Mouse (Mus musculus): ENCODE data around the gene Traf1. TPM values are rescaled to one million over a fixed set of nuclear protein-coding genes. Genes with fewer than 3 reads are reported as not detected.

Traf1 gene
- polyA plus RNA-seq, 1 experiment from 2014 or later = 3.8 TPM

- Histone ChIP-seq H3K4me2 (no peak overlapping the region), H3K9ac (no peak overlapping the region), H3K9me3 (no peaks in the 10 kb centered on the region), H3K4me3 (no peak overlapping the region), H3K36me3 (replicated peaks) (no peaks in the 10 kb centered on the region), H3K27ac (no peak overlapping the region), H3K27me3 (replicated peaks) (no peaks in the 10 kb centered on the region), H3K4me1 (no peaks in the 10 kb centered on the region)
- ATAC-seq (replicated peaks) = no peak
Measured at GRCm38 (mm10) chr2:34951469-34951868, 10.1 kb downstream of the Traf1 start.

GRCm38 (mm10) chr2:34948622-34949021 is 12.9 kb downstream of the Traf1 start:
- no peaks in the 10 kb centered on the region for H3K27me3 ChIP-seq (replicated peaks)
- no peak overlapping the region for H3K4me2 ChIP-seq
- no peak for ATAC-seq (replicated peaks)
- no peak overlapping the region for H3K9ac ChIP-seq
- H3K4me1 ChIP-seq = no peaks in the 10 kb centered on the region
- H3K36me3 ChIP-seq (replicated peaks) = no peaks in the 10 kb centered on the region
- no peak overlapping the region for H3K27ac ChIP-seq
- H3K9me3 ChIP-seq = no peaks in the 10 kb centered on the region
- H3K4me3 ChIP-seq = no peak overlapping the region
- WGBS = 46% methylated on average over 2 of the region's 2 CpGs

- no peak for ATAC-seq (replicated peaks)
- H3K4me1 ChIP-seq = no peaks in the 10 kb centered on the region
- H3K4me3 ChIP-seq = no peak overlapping the region
- no peak overlapping the region for H3K4me2 ChIP-seq
- WGBS = 45% methylated on average over 4 of the region's 4 CpGs
- H3K27ac ChIP-seq = no peak overlapping the region
- H3K9ac ChIP-seq = no peak overlapping the region
- H3K9me3 ChIP-seq = no peaks in the 10 kb centered on the region
- H3K36me3 ChIP-seq (replicated peaks) = no peaks in the 10 kb centered on the region
- no peaks in the 10 kb centered on the region for H3K27me3 ChIP-seq (replicated peaks)
Measured at GRCm38 (mm10) chr2:34946046-34946445, 15.5 kb downstream of the Traf1 start.

GRCm38 (mm10) chr2:34945580-34945979 is 16.0 kb downstream of the Traf1 start:
- 86% methylated on average over 4 of the region's 4 CpGs for WGBS
- H3K4me1 ChIP-seq = no peaks in the 10 kb centered on the region
- H3K36me3 ChIP-seq (replicated peaks) = no peaks in the 10 kb centered on the region
- H3K27ac ChIP-seq = no peak overlapping the region
- no peaks in the 10 kb centered on the region for H3K27me3 ChIP-seq (replicated peaks)
- ATAC-seq (replicated peaks) = no peak
- H3K9me3 ChIP-seq = no peaks in the 10 kb centered on the region
- H3K4me3 ChIP-seq = no peak overlapping the region
- H3K9ac ChIP-seq = no peak overlapping the region
- no peak overlapping the region for H3K4me2 ChIP-seq

GRCm38 (mm10) chr2:34944761-34945160 is 16.8 kb downstream of the Traf1 start:
- no peak overlapping the region for H3K4me2 ChIP-seq
- no peaks in the 10 kb centered on the region for H3K9me3 ChIP-seq
- no peak overlapping the region for H3K9ac ChIP-seq
- H3K4me3 ChIP-seq = no peak overlapping the region
- H3K27me3 ChIP-seq (replicated peaks) = no peaks in the 10 kb centered on the region
- WGBS = 29% methylated on average over 8 of the region's 8 CpGs
- ATAC-seq (replicated peaks) = no peak
- no peaks in the 10 kb centered on the region for H3K36me3 ChIP-seq (replicated peaks)
- H3K4me1 ChIP-seq = no peaks in the 10 kb centered on the region
- no peak overlapping the region for H3K27ac ChIP-seq

GRCm38 (mm10) chr2:34943556-34944120 is 17.9 kb downstream of the Traf1 start:
- H3K4me3 ChIP-seq = no peak overlapping the region
- H3K36me3 ChIP-seq (replicated peaks) = no peaks in the 10 kb centered on the region
- no peaks in the 10 kb centered on the region for H3K27me3 ChIP-seq (replicated peaks)
- H3K27ac ChIP-seq = no peak overlapping the region
- 82% methylated on average over 13 of the region's 13 CpGs for WGBS
- no peak overlapping the region for H3K4me2 ChIP-seq
- H3K9ac ChIP-seq = no peak overlapping the region
- no peaks in the 10 kb centered on the region for H3K9me3 ChIP-seq
- ATAC-seq (replicated peaks) = no peak
- H3K4me1 ChIP-seq = no peaks in the 10 kb centered on the region

GRCm38 (mm10) chr2:34941061-34941675 is 20.4 kb downstream of the Traf1 start:
- Histone ChIP-seq H3K36me3 (replicated peaks) (no peaks in the 10 kb centered on the region), H3K4me1 (no peaks in the 10 kb centered on the region), H3K4me3 (no peak overlapping the region), H3K9ac (no peak overlapping the region), H3K27ac (no peak overlapping the region), H3K4me2 (no peak overlapping the region), H3K27me3 (replicated peaks) (no peaks in the 10 kb centered on the region), H3K9me3 (no peaks in the 10 kb centered on the region)
- no peak for ATAC-seq (replicated peaks)
- 74% methylated on average over 11 of the region's 11 CpGs for WGBS

- no peak overlapping the region for H3K27ac ChIP-seq
- 74% methylated on average over 5 of the region's 5 CpGs for WGBS
- H3K36me3 ChIP-seq (replicated peaks) = no peaks in the 10 kb centered on the region
- no peaks in the 10 kb centered on the region for H3K9me3 ChIP-seq
- H3K4me2 ChIP-seq = no peak overlapping the region
- no peak overlapping the region for H3K4me3 ChIP-seq
- H3K27me3 ChIP-seq (replicated peaks) = no peaks in the 10 kb centered on the region
- no peak for ATAC-seq (replicated peaks)
- no peaks in the 10 kb centered on the region for H3K4me1 ChIP-seq
- H3K9ac ChIP-seq = no peak overlapping the region
Measured at GRCm38 (mm10) chr2:34940246-34940645, 21.3 kb downstream of the Traf1 start.

GRCm38 (mm10) chr2:34938269-34939208 is 23.0 kb downstream of the Traf1 start:
- WGBS = 82% methylated on average over 8 of the region's 8 CpGs
- Histone ChIP-seq H3K36me3 (replicated peaks) (no peaks in the 10 kb centered on the region), H3K9ac (no peak overlapping the region), H3K27ac (no peak overlapping the region), H3K4me3 (no peak overlapping the region), H3K27me3 (replicated peaks) (no peaks in the 10 kb centered on the region), H3K9me3 (no peaks in the 10 kb centered on the region), H3K4me1 (no peaks in the 10 kb centered on the region), H3K4me2 (no peak overlapping the region)
- no peak for ATAC-seq (replicated peaks)

- no peak overlapping the region for H3K9ac ChIP-seq
- H3K4me3 ChIP-seq = no peak overlapping the region
- H3K27ac ChIP-seq = no peak overlapping the region
- H3K9me3 ChIP-seq = no peaks in the 10 kb centered on the region
- no peak for ATAC-seq (replicated peaks)
- H3K4me2 ChIP-seq = no peak overlapping the region
- no peaks in the 10 kb centered on the region for H3K4me1 ChIP-seq
- no peaks in the 10 kb centered on the region for H3K27me3 ChIP-seq (replicated peaks)
- H3K36me3 ChIP-seq (replicated peaks) = no peaks in the 10 kb centered on the region
- WGBS = 49% methylated on average over 5 of the region's 5 CpGs
Measured at GRCm38 (mm10) chr2:34937460-34937859, 24.1 kb downstream of the Traf1 start.

GRCm38 (mm10) chr2:34927320-34927719 is 34.3 kb downstream of the Traf1 start:
- H3K4me2 ChIP-seq = no peak overlapping the region
- H3K9ac ChIP-seq = no peak overlapping the region
- WGBS = 81% methylated on average over 5 of the region's 5 CpGs

GRCm38 (mm10) chr2:34922729-34923128 is 38.8 kb downstream of the Traf1 start:
- Histone ChIP-seq H3K9me3 (no peaks in the 10 kb centered on the region), H3K4me2 (no peak overlapping the region), H3K4me3 (no peak overlapping the region), H3K4me1 (no peaks in the 10 kb centered on the region), H3K36me3 (replicated peaks) (no peaks in the 10 kb centered on the region), H3K27ac (no peak overlapping the region), H3K27me3 (replicated peaks) (no peaks in the 10 kb centered on the region), H3K9ac (no peak overlapping the region)
- 17% methylated on average over 2 of the region's 2 CpGs for WGBS
- no peak for ATAC-seq (replicated peaks)

More at GRCm38 (mm10) chr2:34927320-34927719, 34.3 kb downstream of the Traf1 start:
- Histone ChIP-seq H3K36me3 (replicated peaks) (no peaks in the 10 kb centered on the region), H3K4me1 (no peaks in the 10 kb centered on the region), H3K27ac (no peak overlapping the region), H3K27me3 (replicated peaks) (no peaks in the 10 kb centered on the region), H3K9me3 (no peaks in the 10 kb centered on the region), H3K4me3 (no peak overlapping the region)
- no peak for ATAC-seq (replicated peaks)

All from midbrain, embryonic 15.5 days (tissue).